Mouse (Mus musculus): ENCODE results near the gene Rac1.

Gene Rac1

DNA sequence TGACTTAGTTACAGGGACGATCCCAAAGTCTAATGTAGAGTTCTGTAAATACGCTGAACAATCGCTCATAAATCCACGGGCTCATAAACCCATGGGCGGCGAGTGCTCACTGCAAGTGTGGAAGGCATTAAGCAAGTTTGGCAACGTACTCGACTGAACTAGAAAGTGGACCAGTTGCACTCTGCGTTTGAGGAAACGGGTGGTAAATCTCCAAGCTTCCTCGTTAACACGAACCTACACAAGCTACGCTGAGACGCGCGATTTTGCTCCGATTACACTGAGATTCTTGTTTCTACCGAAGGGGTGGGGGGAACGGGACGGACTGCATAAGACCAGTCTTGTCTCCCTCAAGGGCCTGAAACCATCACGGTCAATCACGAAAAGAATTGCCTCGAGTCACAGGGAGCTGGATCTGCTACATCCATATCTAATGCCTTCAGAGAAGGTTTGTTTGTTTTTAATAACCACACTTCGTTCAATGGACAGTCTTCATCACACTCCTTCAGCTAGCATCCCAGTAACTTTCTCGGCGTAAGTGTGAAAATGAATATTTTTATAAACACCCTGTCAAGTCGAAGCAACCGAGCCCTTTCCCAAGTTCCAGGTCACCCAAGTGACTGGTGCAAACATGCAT, 1.0 kb downstream of the Rac1 start:
- WGBS = under 1% methylated on average over 28 of the region's 28 CpGs

GRCm38 (mm10) chr5:143525454-143526225, 2.2 kb downstream of the Rac1 start:
- WGBS = 39% methylated on average over 7 of the region's 7 CpGs

- 77% methylated on average over 3 of the region's 3 CpGs for WGBS
Measured at GRCm38 (mm10) chr5:143522882-143523281, 5.0 kb downstream of the Rac1 start.

GRCm38 (mm10) chr5:143520415-143520814, 7.4 kb downstream of the Rac1 start:
- 55% methylated on average over 2 of the region's 2 CpGs for WGBS

GRCm38 (mm10) chr5:143518045-143518591, 9.7 kb downstream of the Rac1 start:
- 39% methylated on average over 6 of the region's 6 CpGs for WGBS

DNA sequence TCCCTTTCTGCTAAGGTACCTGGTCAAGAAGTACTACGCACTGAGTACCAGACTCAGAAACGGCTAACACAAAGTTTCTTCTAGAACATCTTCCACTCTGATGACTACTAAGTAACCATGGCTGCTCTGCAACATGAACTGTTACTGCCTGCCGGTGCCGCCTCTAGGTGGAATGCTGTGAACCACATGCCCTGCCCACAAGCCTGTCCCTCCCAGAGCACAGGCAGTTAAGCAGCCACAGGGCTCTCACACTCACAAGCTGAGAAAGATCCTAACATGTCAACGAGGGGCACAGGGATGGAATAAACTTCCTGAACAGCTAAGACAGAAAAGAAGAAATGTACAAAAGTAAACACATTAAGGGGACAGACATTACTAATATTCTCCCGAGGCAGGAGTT, 10.4 kb downstream of the Rac1 start:
- WGBS = 46% methylated on average over 6 of the region's 6 CpGs

GRCm38 (mm10) chr5:143517005-143517404, 10.8 kb downstream of the Rac1 start:
- 72% methylated on average over 11 of the region's 11 CpGs for WGBS

DNA sequence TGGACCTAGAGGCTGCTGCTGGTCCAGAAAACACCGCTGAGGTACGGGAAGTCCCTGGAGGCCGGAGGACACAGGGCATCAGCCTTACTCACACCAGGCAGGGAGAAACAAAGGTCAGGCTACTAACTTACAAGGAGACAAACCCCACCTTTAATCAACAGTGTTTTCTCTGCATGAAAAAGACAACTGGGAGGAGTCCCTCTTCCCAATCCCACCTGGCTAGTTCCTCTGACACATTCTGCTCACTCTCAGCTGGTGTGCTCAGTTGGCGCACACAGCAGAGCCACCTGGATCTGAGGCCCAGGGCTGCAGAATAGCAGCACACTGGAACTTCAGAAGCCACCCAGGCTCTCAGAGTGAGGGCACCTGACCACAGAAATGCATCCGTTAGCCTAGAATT, 13.0 kb downstream of the Rac1 start:
- 83% methylated on average over 5 of the region's 5 CpGs for WGBS

DNA sequence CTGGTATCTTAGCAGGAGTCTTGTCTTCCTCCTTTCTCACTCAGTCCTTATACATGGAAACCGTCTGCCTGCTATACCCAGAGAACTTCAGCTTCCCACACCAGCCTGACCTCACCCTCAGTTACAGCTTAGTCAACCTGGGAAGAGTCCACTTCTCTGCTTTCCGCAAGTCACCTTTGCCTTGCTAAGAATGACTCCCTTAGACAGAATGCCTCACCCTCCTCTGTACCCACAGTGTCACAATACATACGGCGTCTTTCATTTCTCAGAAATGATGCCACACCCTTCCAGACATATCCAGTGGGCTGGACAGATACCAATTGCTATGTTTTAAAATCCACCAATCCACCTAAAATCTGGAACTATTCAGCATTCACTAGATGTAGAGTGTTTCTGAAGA, 15.5 kb downstream of the Rac1 start:
- WGBS = 53% methylated on average over 4 of the region's 4 CpGs

DNA sequence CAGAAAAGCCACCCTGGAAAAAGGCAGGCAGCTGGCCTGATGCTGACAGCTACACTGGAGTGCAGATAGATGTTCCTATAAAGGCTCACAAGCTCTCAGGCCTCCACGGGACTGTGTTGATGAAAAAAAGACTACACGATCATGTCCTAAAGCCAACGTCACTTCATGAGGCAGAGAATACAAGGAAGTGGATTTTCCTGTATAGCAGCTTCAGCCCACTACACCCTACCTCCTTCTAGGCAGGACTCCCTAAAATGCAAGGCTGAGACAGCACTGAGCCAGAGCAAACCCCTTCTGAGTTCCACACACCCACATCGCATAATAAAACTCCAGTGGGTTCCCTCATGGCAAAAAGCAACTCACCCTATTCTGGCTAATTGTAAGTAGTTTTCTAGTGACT, 16.3 kb downstream of the Rac1 start:
- WGBS = 48% methylated on average over 4 of the region's 4 CpGs

- WGBS = 49% methylated on average over 11 of the region's 11 CpGs
Measured at GRCm38 (mm10) chr5:143509737-143510136, 18.1 kb downstream of the Rac1 start.

GRCm38 (mm10) chr5:143509294-143509693, 18.5 kb downstream of the Rac1 start:
- 63% methylated on average over 9 of the region's 9 CpGs for WGBS

- 54% methylated on average over 7 of the region's 7 CpGs for WGBS
Measured at GRCm38 (mm10) chr5:143505545-143505944, 22.3 kb downstream of the Rac1 start.

DNA sequence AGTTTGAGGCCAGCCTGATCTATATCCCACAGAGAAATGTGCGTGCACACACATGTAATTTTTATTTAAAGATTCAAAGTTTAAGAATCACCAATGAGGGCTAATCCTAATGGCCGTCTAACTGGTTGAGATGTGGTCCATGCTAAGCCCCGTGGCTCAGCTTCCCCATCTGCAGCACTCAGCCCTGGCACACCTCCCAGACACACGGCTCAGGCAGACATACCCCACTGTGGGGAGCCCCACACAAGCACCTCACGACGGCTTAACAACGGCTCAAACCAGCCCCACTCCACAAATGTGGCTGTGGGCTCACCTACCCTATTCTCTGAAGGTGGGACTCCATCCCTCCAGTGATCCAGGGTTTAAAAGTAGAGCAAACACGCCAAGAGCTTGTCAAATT, 22.8 kb downstream of the Rac1 start:
- WGBS = 42% methylated on average over 8 of the region's 8 CpGs

DNA sequence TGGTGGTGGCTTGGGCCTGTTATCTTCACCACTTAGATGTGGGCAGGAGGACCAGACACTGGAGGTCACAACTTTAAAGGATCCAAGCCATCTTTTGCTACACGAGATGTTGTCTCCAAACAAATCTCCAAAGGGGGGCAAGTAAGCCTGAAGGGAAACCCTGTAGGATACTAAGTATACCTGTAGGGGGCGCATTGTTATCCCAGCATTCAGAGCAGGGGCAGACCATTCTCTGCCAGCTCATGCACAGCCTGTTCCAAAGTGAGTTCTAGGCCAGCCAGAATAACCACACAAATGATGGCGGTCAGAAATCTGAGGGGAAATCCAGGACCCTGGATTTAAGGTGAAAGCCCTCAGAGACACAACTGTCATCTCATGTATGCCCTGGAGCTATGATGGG, 23.4 kb downstream of the Rac1 start:
- 62% methylated on average over 3 of the region's 3 CpGs for WGBS

DNA sequence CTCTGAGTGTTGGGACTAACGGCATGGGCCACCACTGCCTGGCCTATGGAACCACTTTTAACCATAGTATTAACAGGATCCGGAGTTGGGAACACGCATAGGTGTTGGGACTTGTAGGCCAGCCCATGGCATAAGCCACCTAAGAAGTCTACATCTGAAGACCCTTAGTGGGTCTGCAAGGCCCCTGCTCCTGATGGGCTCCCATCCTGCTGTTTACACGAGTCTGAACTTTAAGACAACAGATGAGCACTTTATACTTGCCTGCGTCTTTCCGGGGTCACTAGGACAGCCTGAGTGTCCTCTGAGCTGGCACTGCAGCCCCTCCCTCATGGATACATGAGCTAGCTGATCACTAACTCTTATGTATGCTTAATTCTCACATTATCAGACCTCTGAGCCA, 24.1 kb downstream of the Rac1 start:
- WGBS = 92% methylated on average over 6 of the region's 6 CpGs

GRCm38 (mm10) chr5:143502899-143503557, 24.8 kb downstream of the Rac1 start:
- WGBS = 90% methylated on average over 19 of the region's 19 CpGs

GRCm38 (mm10) chr5:143501649-143502048, 26.2 kb downstream of the Rac1 start:
- 52% methylated on average over 2 of the region's 2 CpGs for WGBS

DNA sequence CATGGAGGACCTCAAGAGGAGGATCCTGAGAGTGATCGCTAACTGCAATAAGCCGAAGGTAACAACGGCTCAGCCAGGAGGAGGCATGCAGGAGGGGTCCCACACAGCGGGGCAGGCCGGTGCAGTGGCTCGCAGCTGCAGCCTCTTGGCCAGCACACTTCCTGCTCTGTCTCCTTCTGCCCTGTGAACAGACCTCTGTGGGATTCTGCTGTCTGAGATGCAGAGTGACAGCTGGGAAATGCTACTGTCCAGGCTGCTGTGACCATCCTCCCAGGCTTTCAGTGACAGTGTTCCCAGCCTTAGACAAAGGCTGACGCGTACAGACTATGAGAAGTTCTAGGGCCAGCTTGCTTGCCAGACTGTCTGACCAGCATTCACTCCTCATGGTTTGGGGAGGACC, 26.7 kb downstream of the Rac1 start:
- WGBS = 69% methylated on average over 8 of the region's 8 CpGs

DNA sequence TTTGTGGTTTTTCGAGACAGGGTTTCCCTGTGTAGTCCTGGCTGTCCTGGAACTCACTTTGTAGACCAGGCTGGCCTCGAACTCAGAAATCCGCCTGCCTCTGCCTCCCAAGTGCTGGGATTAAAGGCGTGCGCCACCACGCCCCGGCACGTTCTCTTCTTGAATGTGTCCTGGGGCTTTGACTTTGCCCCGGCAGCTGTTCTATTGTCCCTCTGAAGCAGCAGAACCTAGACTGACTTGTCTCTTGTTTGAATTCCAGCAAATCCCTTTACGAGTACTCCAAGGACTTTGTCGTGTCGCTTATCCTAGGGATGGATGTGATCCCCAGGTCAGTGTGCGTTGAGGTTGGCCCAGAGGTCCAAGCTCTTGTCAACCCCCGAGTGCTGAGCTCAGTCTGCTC, 27.1 kb downstream of the Rac1 start:
- WGBS = 93% methylated on average over 14 of the region's 14 CpGs

DNA sequence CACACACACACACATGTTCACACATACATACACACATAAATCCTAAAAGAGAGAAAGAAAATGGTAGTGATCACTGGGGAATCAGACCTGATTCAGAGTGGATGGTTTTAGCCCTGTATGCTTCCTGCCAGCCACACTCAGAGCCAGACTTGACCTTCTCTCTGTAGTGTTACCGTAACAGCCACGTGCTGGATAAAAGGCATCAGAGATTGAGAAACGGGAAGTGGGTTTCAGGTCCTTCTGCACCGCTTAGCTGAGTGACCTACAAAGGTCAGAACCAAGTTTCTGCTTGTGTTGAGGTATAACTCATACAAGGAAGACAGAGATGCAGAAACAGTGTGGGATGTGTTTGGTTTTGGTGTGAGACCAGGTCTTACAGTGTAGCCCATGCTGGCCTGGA, 28.1 kb downstream of the Rac1 start:
- WGBS = 82% methylated on average over 4 of the region's 4 CpGs

DNA sequence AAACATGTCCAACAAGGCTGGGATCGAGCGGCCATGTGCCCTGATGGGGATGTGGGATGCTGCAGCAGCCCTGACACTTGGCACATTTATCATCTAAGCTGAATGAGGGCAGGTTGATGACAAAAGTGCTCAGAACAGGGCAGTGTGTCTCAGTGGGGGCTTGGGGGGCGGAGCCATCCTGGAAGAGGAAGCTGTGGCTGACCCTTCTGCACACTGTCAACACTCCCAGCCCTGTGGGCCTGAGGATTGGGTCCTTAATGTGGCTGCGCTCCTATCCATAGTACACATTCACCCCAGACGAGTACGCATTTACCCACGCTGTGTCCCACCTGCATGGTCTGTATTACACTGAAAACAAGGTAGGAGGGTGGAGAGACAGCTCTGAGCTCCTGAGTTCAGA, 28.6 kb downstream of the Rac1 start:
- 94% methylated on average over 7 of the region's 7 CpGs for WGBS

GRCm38 (mm10) chr5:143497451-143497850, 30.4 kb downstream of the Rac1 start:
- 72% methylated on average over 3 of the region's 3 CpGs for WGBS

Measured in cerebral cortex, adult 2 months (tissue).